Comparison of ENCODE assay signal across 8 mouse cellular contexts in genomic region chr17:12031203-12031942, GRCm38 (mm10).
DNase-seq lines count a peak whose midpoint lies in the region; ATAC-seq and TF ChIP-seq lines count a peak whose summit lies in the region.

No protein-coding gene starts in this region.

- H3K9me3 ChIP-seq in heart, embryonic 11.5 days (replicated peaks; ENCODE audit: control insufficient read depth, low read length): no peaks in the 10 kb centered on the region
- H3K9me3 ChIP-seq in kidney, embryonic 15.5 days (replicated peaks): no peaks in the 10 kb centered on the region
- no peaks in the 10 kb centered on the region for H3K9me3 ChIP-seq in limb, embryonic 14.5 days (ENCODE audit: control insufficient read depth, low read length)
- no peaks in the 10 kb centered on the region for H3K9me3 ChIP-seq in midbrain, embryonic 15.5 days
- H3K9me3 ChIP-seq in stomach, postnatal 0 days (ENCODE audit: control insufficient read depth, low read length): no peaks in the 10 kb centered on the region

- no peak for ATAC-seq in heart, embryonic 11.5 days (replicated peaks; ENCODE audit: insufficient number of reproducible peaks, low FRiP score, low TSS enrichment)
- ATAC-seq in kidney, embryonic 15.5 days (replicated peaks; ENCODE audit: low FRiP score): peak; percentile 76
- 0 out of 2 replicates have a peak, but pooled peaks have one; percentile 23 for ATAC-seq in limb, embryonic 14.5 days (ENCODE audit: low FRiP score, low read depth)
- peak; percentile 28 for ATAC-seq in midbrain, embryonic 15.5 days (replicated peaks)
- peak; percentile 38; the same call in 1 of the 2 replicates for ATAC-seq in stomach, postnatal 0 days (ENCODE audit: low FRiP score, low TSS enrichment)

- TF ChIP-seq POLR2A in limb, embryonic 14.5 days (IDR thresholded peaks at IDR 0.05; ENCODE audit: borderline replicate concordance, extremely low read depth, insufficient read depth, insufficient read length): no peak

- H3K36me3 ChIP-seq in heart, embryonic 11.5 days (ENCODE audit: control insufficient read depth, insufficient read depth, low read length): no peaks in the 10 kb centered on the region
- no peaks in the 10 kb centered on the region for H3K36me3 ChIP-seq in kidney, embryonic 15.5 days
- H3K36me3 ChIP-seq in limb, embryonic 14.5 days (ENCODE audit: control insufficient read depth, insufficient read depth, low read length): no peaks in the 10 kb centered on the region
- H3K36me3 ChIP-seq in midbrain, embryonic 15.5 days (replicated peaks): no peaks in the 10 kb centered on the region
- H3K36me3 ChIP-seq in stomach, postnatal 0 days (ENCODE audit: control insufficient read depth, insufficient read depth, low read length): no peaks in the 10 kb centered on the region

- no peak overlapping the region for H3K4me3 ChIP-seq in heart, embryonic 11.5 days (ENCODE audit: low read depth, low read length)
- H3K4me3 ChIP-seq in kidney, embryonic 15.5 days (replicated peaks): no peak overlapping the region
- no peak overlapping the region for H3K4me3 ChIP-seq in limb, embryonic 14.5 days (replicated peaks; ENCODE audit: low read length)
- H3K4me3 ChIP-seq in midbrain, embryonic 15.5 days: no peak overlapping the region
- H3K4me3 ChIP-seq in stomach, postnatal 0 days (ENCODE audit: low read depth, low read length): no peak overlapping the region

- H3K4me2 ChIP-seq in heart, embryonic 11.5 days: peak overlapping the region; percentile 29
- peak overlapping the region; percentile 39 for H3K4me2 ChIP-seq in kidney, embryonic 15.5 days
- 0 out of 2 replicates have a peak overlapping the region, but pooled peaks have one; percentile 10 for H3K4me2 ChIP-seq in limb, embryonic 14.5 days (replicated peaks; ENCODE audit: low read depth, low read length, severe bottlenecking)
- H3K4me2 ChIP-seq in midbrain, embryonic 15.5 days: no peak overlapping the region
- H3K4me2 ChIP-seq in stomach, postnatal 0 days (replicated peaks; ENCODE audit: low read depth): no peak overlapping the region

- DNase-seq in 416B (ENCODE audit: low read depth): peak; percentile 38
- peak; percentile 63 to 70 for DNase-seq in adrenal gland, adult 18-20 months (ENCODE audit: low spot score in 2 of 2)
- DNase-seq in embryo, embryonic 9.5 days (ENCODE audit: extremely low spot score): peak; percentile 82
- DNase-seq in limb, embryonic 14.5 days (ENCODE audit: low spot score): peak; percentile 56
- peak; percentile 79 for DNase-seq in stomach, postnatal 0 days (ENCODE audit: low spot score)

- peak; percentile 72 for TF ChIP-seq CTCF in stomach, postnatal 0 days (IDR thresholded peaks at IDR 0.05; ENCODE audit: low read depth)

- H3K9ac ChIP-seq in heart, embryonic 11.5 days (ENCODE audit: low read depth, low read length): no peak overlapping the region
- no peak overlapping the region for H3K9ac ChIP-seq in kidney, embryonic 15.5 days
- H3K9ac ChIP-seq in limb, embryonic 14.5 days (ENCODE audit: low read depth, low read length, severe bottlenecking): no peak overlapping the region
- no peak overlapping the region for H3K9ac ChIP-seq in midbrain, embryonic 15.5 days
- H3K9ac ChIP-seq in stomach, postnatal 0 days (ENCODE audit: low read length): no peak overlapping the region

- no peak for TF ChIP-seq EP300 in stomach, postnatal 0 days (optimal IDR thresholded peaks at IDR 0.05)

- WGBS in heart, embryonic 11.5 days (ENCODE audit: insufficient replicate concordance): 1% methylated on average over 10 of the region's 10 CpGs
- WGBS in kidney, embryonic 15.5 days: under 1% methylated on average over 10 of the region's 10 CpGs
- 2% methylated on average over 9 of the region's 10 CpGs for WGBS in limb, embryonic 14.5 days
- WGBS in midbrain, embryonic 15.5 days: 1% methylated on average over 10 of the region's 10 CpGs
- under 1% methylated on average over 10 of the region's 10 CpGs for WGBS in stomach, postnatal 0 days

- no peak overlapping the region for H3K27ac ChIP-seq in heart, embryonic 11.5 days (ENCODE audit: low read depth, low read length)
- H3K27ac ChIP-seq in kidney, embryonic 15.5 days: no peak overlapping the region
- no peak overlapping the region for H3K27ac ChIP-seq in limb, embryonic 14.5 days (replicated peaks; ENCODE audit: low read depth, low read length)
- no peak overlapping the region for H3K27ac ChIP-seq in midbrain, embryonic 15.5 days
- no peak overlapping the region for H3K27ac ChIP-seq in stomach, postnatal 0 days (replicated peaks)

- no peaks in the 10 kb centered on the region for H3K4me1 ChIP-seq in heart, embryonic 11.5 days (ENCODE audit: control insufficient read depth, insufficient read depth, low read length)
- peaks cover 28% of the 10 kb centered on the region for H3K4me1 ChIP-seq in kidney, embryonic 15.5 days
- peaks cover 13% of the 10 kb centered on the region for H3K4me1 ChIP-seq in limb, embryonic 14.5 days (ENCODE audit: control insufficient read depth, insufficient read depth, low read length)
- H3K4me1 ChIP-seq in midbrain, embryonic 15.5 days: peaks cover 20% of the 10 kb centered on the region
- H3K4me1 ChIP-seq in stomach, postnatal 0 days (replicated peaks; ENCODE audit: control insufficient read depth, insufficient read depth): no peaks in the 10 kb centered on the region

- H3K27me3 ChIP-seq in heart, embryonic 11.5 days (ENCODE audit: control insufficient read depth, insufficient read depth, low read length): peaks cover 6% of the 10 kb centered on the region; the same call in 1 of the 2 replicates
- H3K27me3 ChIP-seq in kidney, embryonic 15.5 days: peaks cover 17% of the 10 kb centered on the region
- H3K27me3 ChIP-seq in limb, embryonic 14.5 days (ENCODE audit: control insufficient read depth, insufficient read depth, low read length): no peaks in the 10 kb centered on the region
- H3K27me3 ChIP-seq in midbrain, embryonic 15.5 days (replicated peaks): no peaks in the 10 kb centered on the region
- no peaks in the 10 kb centered on the region for H3K27me3 ChIP-seq in stomach, postnatal 0 days (ENCODE audit: control insufficient read depth, insufficient read depth, low read length)

Comparison
In these comparisons a context has a peak if more than half of its experiments do, and no peak if none do; other contexts are left out.
1. H3K4me2 ChIP-seq: peak in heart, embryonic 11.5 days (single experiment), kidney, embryonic 15.5 days (single experiment) and limb, embryonic 14.5 days (single experiment); none in midbrain, embryonic 15.5 days (single experiment) and stomach, postnatal 0 days (single experiment).
2. Peak in every context shown above with its lines, with median percentiles within 50 percentile points of each other: DNase-seq.